Mouse (Mus musculus) hindbrain, postnatal 0 days (tissue): ENCODE data around the gene Sf1. TPM values are rescaled to one million over a fixed set of nuclear protein-coding genes. Genes with fewer than 3 reads are reported as not detected.

Experiments used
- ATAC-seq: fragments of 200-750 bp; cut with Nextera tagmentation; 2 replicates; pipeline ENCODE4 v1.8.0; 2017; ENCODE audit warnings: mild to moderate bottlenecking, moderate TSS enrichment, moderate library complexity
- DNase-seq: peaks from one replicate; pipeline ENCODE4 v3.0.0-alpha.2; 2015; ENCODE audit warnings: low spot score
- H3K27ac ChIP-seq: fragments of 300-500 bp; sonication (generic); 2 replicates; pipeline ENCODE4 v1.5.1; 2014; ENCODE audit warnings: mild to moderate bottlenecking
- H3K27me3 ChIP-seq: fragments of 300-500 bp; sonication (generic); 2 replicates; pipeline ENCODE4 v1.6.1; 2014; ENCODE audit warnings: low read length, mixed read lengths; ENCODE audit not compliant: insufficient read depth
- H3K36me3 ChIP-seq: fragments of 300-500 bp; sonication (generic); 2 replicates; pipeline ENCODE4 v1.6.1; 2014; ENCODE audit warnings: low read length, mixed read lengths; ENCODE audit not compliant: insufficient read depth
- H3K4me1 ChIP-seq: fragments of 300-500 bp; sonication (generic); 2 replicates; pipeline ENCODE4 v1.6.1; 2014; ENCODE audit warnings: antibody characterized with exemption, low read length, mixed read lengths; ENCODE audit not compliant: insufficient read depth
- H3K4me2 ChIP-seq: fragments of 300-500 bp; sonication (generic); 2 replicates; pipeline ENCODE4 v1.6.1; 2014; ENCODE audit warnings: low read depth, mild to moderate bottlenecking, low read length, moderate library complexity, mixed read lengths
- H3K4me3 ChIP-seq: fragments of 300-500 bp; sonication (generic); 2 replicates; pipeline ENCODE4 v1.5.1; 2014; ENCODE audit warnings: low read length
- H3K9ac ChIP-seq: fragments of 300-500 bp; sonication (generic); replicated peaks from 2 replicates; pipeline ENCODE4 v1.6.1; 2014; ENCODE audit warnings: mild to moderate bottlenecking, low read length, moderate library complexity, mixed read lengths
- H3K9me3 ChIP-seq: fragments of 300-500 bp; sonication (generic); 2 replicates; pipeline ENCODE4 v1.6.1; 2016; ENCODE audit warnings: low read length, mixed read lengths
- CTCF ChIP-seq: IDR thresholded peaks from 2 replicates; pipeline ENCODE4 v1.5.1; 2016; ENCODE audit warnings: antibody characterized with exemption, control low read depth, low read depth
- WGBS: fragments of 180-500 bp; shearing (Covaris S2); extraction: QIAGEN DNeasy Blood & Tissue Kit; methylation state at CpG from one replicate; pipeline ENCODE4 v1.1.7; 2014; 5-methylcytosine and 5-hydroxymethylcytosine counted together
- polyA plus RNA-seq: library from polyadenylated mRNA; unstranded; fragments of >200 nt; fragmentation: Nextera tagmentation; extraction: Ambion mirVana; gene quantifications from 2 replicates; pipeline ENCODE4 v1.2.1, GENCODE M21; 2015
- total RNA-seq: library from RNA; depleted of rRNA; stranded (reverse); fragments of >200 nt; gene quantifications from 2 replicates; pipeline ENCODE4 v1.2.3, GENCODE M21; 2014

Gene Sf1
- total and polyA plus RNA-seq, 2 experiments from 2014 or later = 84.9 to 89.0 TPM

GRCm38 (mm10) chr19:6343996-6344395 lies 19.5 kb upstream of the Sf1 start:
- H3K36me3 ChIP-seq = peaks cover 49% of the 10 kb centered on the region
- WGBS = 86% methylated on average over 5 of the region's 5 CpGs

DNA sequence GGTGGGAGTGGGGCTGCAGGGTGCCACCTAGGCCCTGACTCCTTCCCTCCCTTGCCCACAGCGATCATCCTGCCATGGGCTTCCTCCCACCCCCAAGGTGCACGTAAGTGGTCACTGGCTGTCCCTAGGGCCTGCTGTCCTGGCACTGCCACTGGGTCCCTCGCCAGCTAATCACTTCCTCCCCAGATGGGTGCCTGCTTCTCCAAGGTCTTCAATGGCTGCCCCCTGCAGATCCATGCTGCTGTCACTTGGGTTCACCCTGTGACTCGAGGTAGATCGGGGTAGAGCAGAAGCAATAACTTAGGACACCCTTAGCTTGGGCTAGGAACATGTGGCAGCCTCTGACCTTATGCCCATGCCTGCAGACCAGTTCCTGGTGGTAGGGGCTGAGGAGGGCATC lies 17.5 kb upstream of the Sf1 start:
- Histone ChIP-seq H3K4me2 (no peak overlapping the region), H3K4me3 (no peak overlapping the region), H3K36me3 (peaks cover 37% of the 10 kb centered on the region), H3K27ac (no peak overlapping the region), H3K9me3 (no peaks in the 10 kb centered on the region), H3K4me1 (no peaks in the 10 kb centered on the region), H3K27me3 (no peaks in the 10 kb centered on the region), H3K9ac (no peak overlapping the region)
- 78% methylated on average over 5 of the region's 5 CpGs for WGBS
- ATAC-seq (no peak), DNase-seq (no peak)
- no peak for TF ChIP-seq CTCF

More at GRCm38 (mm10) chr19:6343996-6344395, 19.5 kb upstream of the Sf1 start:
- Histone ChIP-seq H3K4me1 (no peaks in the 10 kb centered on the region), H3K9me3 (no peaks in the 10 kb centered on the region), H3K4me3 (no peak overlapping the region), H3K27me3 (no peaks in the 10 kb centered on the region), H3K9ac (no peak overlapping the region), H3K4me2 (no peak overlapping the region), H3K27ac (no peak overlapping the region)
- no peak for ATAC-seq
- DNase-seq = no peak
- TF ChIP-seq CTCF = no peak

GRCm38 (mm10) chr19:6346661-6347060 lies 16.8 kb upstream of the Sf1 start:
- TF ChIP-seq CTCF = no peak
- ATAC-seq = no peak
- no peak for DNase-seq
- no peak overlapping the region for H3K9ac ChIP-seq
- no peak overlapping the region for H3K4me3 ChIP-seq
- no peaks in the 10 kb centered on the region for H3K4me1 ChIP-seq
- H3K36me3 ChIP-seq = peaks cover 37% of the 10 kb centered on the region
- no peaks in the 10 kb centered on the region for H3K27me3 ChIP-seq
- no peaks in the 10 kb centered on the region for H3K9me3 ChIP-seq
- H3K4me2 ChIP-seq = no peak overlapping the region
- 95% methylated on average over 10 of the region's 10 CpGs for WGBS
- no peak overlapping the region for H3K27ac ChIP-seq

DNA sequence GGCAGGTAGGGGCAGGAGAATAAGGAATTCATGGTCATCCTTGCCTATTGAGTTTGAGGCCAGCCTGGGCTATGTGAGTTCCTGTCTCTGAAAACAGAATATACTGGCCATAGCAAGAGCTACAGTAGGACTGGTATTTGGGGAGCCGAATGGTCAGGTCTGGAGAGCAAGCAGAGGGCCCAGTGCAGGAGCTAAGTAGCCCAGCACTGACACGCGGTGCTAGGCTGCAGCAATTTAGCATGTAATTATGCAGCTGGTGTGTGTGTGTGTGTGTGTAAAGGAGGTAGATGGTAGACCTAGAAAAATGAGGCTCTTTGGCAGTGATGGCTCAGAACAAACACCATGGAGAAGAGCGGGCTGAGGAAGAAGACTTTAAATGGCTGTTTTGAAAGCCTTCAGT lies 15.9 kb upstream of the Sf1 start:
- Histone ChIP-seq H3K4me3 (no peak overlapping the region), H3K9me3 (no peaks in the 10 kb centered on the region), H3K4me1 (no peaks in the 10 kb centered on the region), H3K36me3 (peaks cover 36% of the 10 kb centered on the region), H3K27me3 (no peaks in the 10 kb centered on the region), H3K27ac (no peak overlapping the region), H3K9ac (no peak overlapping the region), H3K4me2 (no peak overlapping the region)
- no peak for TF ChIP-seq CTCF
- ATAC-seq (no peak), DNase-seq (no peak)
- 95% methylated on average over 4 of the region's 4 CpGs for WGBS

DNA sequence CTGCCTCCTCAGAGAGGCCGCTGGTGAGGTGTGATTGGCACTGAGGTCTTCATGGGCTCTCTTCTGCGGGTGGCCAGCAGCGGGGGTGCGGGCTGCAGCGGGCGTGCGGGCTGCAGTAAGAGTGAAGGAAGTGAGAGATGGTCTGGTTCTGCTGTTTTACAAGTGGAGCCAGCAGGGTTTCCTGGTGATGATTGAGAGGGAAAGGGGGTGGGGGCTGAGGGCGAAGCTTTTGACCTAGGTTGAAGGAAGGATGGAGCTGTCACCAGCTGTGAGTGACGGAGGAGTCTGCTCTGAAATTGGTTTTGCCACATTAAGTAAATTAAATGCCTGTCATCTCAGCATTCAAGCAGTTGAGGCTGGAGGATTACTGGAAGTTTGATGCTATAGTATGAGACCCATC lies 14.8 kb upstream of the Sf1 start:
- Histone ChIP-seq H3K27ac (no peak overlapping the region), H3K4me2 (no peak overlapping the region), H3K9ac (no peak overlapping the region), H3K4me1 (no peaks in the 10 kb centered on the region), H3K27me3 (no peaks in the 10 kb centered on the region), H3K9me3 (no peaks in the 10 kb centered on the region), H3K36me3 (peaks cover 34% of the 10 kb centered on the region), H3K4me3 (no peak overlapping the region)
- no peak for DNase-seq
- 57% methylated on average over 9 of the region's 9 CpGs for WGBS
- TF ChIP-seq CTCF = no peak
- no peak for ATAC-seq

- H3K9ac ChIP-seq = no peak overlapping the region
- no peaks in the 10 kb centered on the region for H3K27me3 ChIP-seq
- no peaks in the 10 kb centered on the region for H3K9me3 ChIP-seq
- H3K4me2 ChIP-seq = no peak overlapping the region
- ATAC-seq (no peak), DNase-seq (no peak)
- H3K4me3 ChIP-seq = no peak overlapping the region
- peaks cover 31% of the 10 kb centered on the region for H3K36me3 ChIP-seq
- WGBS = 50% methylated on average over 14 of the region's 14 CpGs
- no peaks in the 10 kb centered on the region for H3K4me1 ChIP-seq
- TF ChIP-seq CTCF = no peak
- H3K27ac ChIP-seq = no peak overlapping the region
Observed at GRCm38 (mm10) chr19:6349215-6349983, 14.1 kb upstream of the Sf1 start.

DNA sequence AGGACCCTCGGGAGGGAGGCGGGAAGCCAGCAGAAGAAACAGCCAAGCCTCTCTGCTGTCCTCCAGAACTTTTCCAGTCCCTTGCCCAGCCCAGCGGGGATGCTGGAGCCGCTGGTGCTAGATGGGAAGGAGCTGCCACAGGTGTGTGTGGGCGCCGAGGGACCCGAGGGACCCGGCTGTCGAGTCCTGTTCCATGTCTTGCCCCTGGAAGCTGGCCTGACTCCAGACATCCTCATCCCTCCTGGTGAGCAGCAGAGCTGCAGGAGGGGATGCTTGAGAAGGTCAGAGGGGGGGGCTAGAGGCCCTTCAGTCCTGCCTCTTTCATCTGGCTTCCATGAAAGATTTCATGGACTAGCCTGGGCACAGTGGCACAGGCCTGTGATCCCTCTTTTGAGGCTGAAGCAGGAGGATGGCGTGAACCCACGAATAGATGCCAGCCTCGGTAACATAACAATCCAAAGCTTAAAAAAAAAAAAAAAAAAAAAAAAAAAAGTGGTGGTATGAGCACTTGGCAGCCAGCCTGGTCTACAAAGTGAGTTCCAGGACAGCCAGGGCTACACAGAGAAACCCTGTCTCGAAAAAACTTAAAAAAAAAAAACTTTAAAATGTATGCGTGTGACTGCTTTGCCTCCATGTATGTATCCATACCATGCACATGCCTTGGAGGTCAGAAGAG lies 11.9 kb upstream of the Sf1 start:
- Histone ChIP-seq H3K36me3 (peaks cover 9% of the 10 kb centered on the region; the same call in 1 of the 2 replicates), H3K4me2 (no peak overlapping the region), H3K4me3 (no peak overlapping the region), H3K27me3 (no peaks in the 10 kb centered on the region), H3K9ac (no peak overlapping the region), H3K27ac (no peak overlapping the region), H3K4me1 (no peaks in the 10 kb centered on the region), H3K9me3 (no peaks in the 10 kb centered on the region)
- no peak for ATAC-seq
- no peak for DNase-seq
- no peak for TF ChIP-seq CTCF
- WGBS = 61% methylated on average over 14 of the region's 14 CpGs
